Mouse (Mus musculus) gastrocnemius, postnatal 36 days (tissue): ENCODE measurements at regions not wholly inside any gene's neighbourhood (a gene's known extent, or its start where the extent isn't known, plus 50 kb on each side); places are given as distances from the start of the nearest gene placed in this dataset.

Source experiments
- DNase-seq, 2 experiments: peaks; one replicate each; pipeline ENCODE4 v3.0.0; 2022
- intact Hi-C: fragments of 180-260 bp; cut with DNase I; formaldehyde crosslinking; loops from one replicate; pipeline ENCODE4 v1.15.1; 2025

DNA sequence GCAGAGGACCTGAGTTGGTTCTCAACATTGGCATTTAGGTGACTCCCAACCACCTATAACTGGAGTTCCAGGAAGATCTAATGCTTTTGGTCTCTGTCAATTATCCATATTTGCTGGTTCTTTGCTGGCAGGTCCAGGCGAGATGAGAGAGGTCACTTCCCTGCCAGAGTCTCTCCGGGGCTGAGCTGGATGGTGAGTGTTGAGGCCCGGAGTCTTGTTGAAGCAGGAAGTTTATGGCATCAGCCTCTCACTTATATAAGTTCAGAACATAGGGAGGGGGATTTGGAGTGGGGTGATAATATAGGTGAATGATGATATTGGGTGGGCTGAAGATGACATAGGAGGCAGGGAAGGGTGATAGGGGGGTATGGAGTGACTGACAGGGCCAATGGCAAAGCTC is 246.3 kb upstream of the Il12b start:
- DNase-seq, result no peak
- intact Hi-C loops, result no loop called here

DNA sequence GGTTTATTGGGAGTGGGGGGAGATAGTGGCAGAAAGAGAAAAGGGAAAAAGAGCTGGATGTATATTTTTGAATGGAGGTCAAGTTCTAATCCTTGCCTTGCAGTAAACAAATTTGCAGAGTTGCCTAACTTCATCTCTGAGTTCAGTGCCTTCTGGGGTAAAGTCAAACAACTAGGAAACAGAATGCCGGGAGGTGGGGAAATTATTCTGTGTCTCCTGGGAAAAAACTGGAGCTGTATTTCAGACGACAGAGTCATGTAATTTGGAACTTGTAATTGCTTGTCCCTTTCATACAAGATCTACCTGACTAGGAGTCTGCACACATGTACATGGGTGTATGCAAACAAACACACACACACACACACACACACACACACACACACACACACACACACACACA is 244.3 kb upstream of the Il12b start:
- no peak for DNase-seq
- intact Hi-C loops, result no loop called here

DNA sequence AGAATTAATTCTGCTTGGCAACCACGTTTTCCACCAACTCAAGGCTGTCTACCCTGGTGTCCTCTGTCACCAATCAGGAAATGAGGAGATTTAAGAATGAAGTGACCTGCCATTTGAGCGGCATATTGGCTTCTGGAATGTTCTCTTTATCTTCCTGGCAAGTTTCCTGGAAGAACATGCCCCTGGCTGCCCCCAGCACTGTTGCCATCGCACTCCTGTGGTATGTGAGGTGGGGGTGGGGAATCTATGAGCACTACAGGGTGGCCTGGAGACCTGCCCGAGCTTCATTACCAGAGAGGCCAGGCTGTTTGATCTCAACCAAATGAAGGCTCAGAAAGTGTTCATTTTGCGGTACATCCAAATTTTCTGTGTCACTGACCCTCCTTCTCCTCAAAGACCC is 243.8 kb upstream of the Il12b start:
- intact Hi-C loops, result no loop called here
- DNase-seq, result no peak

DNA sequence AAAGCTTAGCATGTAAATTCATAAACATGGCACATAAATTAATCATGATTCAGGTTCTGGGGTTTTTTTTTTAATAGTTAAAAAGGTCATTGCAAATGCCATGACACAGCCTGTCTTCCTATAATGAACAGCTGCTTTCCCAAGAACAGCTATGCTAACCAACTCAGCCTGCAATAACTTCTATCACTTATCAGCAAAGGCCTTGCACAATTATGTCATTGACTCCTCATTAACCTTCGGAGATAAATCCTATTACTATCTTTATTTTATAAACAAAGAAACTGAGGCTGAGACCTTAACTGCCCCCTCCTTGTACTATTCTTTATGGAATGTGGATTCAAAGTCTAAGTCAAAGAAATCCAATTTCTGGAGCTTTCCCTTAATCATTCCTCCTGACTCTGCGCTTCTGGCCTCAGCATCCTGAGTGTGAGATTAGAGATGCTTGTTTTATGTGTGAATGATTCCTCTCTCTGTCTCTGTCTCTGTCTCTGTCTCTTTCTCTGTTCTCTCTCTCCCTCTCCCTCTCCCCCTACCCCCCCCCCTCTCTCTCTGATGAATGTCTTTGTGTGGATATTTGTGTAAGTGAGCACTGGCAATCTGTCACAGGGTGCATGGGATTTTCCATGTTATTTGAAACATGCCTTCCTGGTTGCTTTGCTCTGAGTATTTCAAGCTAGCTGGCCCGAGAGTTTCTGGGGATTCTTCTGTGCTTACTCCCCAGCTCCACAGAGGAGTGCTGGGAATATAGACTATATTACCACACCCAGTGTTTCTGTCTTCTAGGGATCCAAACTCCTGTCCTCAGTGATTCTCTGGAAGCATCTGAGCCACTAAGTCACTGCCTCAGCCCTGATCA is 243.1 kb upstream of the Il12b start:
- intact Hi-C loops, result no loop called here
- no peak for DNase-seq

DNA sequence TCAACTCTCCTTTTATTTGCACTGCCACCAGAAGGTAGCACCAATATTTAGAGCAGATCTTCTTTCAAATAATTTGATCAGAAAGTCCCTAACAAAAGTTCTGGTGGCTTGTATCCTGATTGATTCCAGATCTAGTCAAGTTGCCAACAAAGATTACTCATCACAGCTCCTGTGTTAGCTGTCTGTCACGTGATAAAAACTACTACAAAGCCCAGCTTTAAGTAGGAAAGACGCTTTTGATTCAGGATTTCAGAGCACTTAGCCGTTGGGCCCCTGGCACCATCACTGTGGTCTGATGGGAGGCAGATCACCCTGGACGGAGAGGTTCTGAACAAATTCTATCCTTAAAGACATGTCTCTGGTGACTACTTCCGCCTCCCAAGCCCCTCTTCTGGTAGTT is 241.6 kb upstream of the Il12b start:
- DNase-seq, result no peak
- intact Hi-C loops, result no loop called here

DNA sequence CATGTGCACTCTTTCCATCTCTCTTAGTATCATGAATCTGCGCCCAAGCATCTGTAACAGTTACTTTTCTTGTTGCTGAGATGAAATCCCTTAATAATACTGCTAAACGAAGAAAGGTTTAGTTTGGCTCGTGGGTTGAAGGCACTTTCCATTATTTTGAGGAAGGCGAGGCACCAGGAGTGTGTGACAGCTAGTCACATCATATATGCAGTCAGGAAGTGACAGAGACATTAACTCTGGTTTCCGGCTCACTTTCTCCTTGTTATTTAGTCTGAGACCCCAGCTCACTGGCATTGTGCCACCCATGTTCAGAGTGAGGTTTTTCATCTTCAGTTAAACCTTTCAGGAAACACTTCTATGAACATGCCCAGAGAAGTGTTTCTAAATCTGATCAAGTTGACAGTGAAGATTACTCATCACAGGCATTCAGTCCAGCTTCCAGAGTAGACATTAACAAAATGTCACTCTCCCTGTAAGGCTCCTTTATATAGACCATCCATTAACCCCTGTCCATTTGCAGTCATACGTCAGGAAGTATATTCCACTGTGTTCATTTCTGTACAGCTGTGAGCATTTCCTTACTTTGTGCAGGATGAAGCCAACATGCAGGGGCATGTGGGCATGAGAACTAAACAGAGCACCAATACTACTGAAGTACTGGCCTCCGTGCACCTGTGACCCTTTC is 238.0 kb upstream of the Il12b start:
- intact Hi-C loops, result no loop called here
- DNase-seq, result no peak

DNA sequence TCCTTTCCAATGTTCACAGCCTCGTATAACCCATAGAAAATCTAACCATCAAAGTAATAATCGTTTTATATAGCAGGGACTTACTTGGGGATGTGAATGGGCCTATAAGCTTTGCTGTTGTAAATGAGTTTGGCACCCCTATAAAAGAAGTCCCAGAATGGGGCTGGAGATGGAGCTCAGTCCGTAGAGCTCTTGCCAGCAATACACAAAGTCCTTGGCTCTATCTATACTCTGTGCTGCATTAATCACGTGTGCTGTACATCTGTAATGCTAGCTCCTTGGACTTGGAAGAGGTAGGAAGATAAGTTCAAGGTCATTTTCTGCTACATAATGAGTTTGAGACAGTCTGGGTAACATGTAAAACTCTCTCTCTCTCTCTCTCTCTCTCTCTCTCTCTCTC is 236.8 kb upstream of the Il12b start:
- intact Hi-C loops, result no loop called here
- no peak for DNase-seq

DNA sequence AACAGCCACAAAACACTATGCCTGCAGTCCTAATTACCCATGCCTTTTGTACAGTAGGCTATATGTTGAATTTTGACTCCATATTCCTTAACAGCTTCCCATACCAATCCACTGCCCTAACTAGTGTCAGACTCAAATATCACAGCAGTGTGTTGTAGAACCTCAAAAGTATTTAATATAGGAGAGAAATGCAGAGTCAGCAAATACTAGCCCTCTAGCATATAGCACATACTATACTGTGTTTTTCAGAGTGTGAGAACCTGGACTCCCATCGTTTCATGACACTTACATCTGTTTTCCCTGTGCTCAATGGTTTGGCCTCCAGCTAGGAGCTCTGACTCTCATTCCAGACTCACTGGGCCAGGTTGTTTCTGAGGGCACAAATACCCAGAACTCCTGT is 236.1 kb upstream of the Il12b start:
- DNase-seq, result no peak
- intact Hi-C loops, result no loop called here

DNA sequence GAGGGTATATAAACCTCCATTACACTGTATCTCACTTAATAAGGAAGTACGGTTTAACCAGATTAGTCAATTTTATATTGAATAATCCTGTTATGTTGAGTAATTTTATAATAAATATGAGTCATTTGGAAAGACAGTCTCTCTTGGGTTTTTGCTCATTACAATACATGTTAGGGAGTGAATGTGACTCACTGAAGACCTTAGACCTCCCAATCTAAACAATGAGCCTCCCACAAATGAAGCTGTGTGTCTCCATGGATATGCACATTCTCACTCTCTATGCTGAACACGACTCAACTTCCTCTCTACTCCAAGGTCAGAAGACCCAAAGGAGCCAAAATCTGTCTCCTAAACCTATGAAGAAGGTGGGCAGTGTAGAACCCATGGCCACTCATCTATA is 235.7 kb upstream of the Il12b start:
- DNase-seq, result no peak
- intact Hi-C loops, result no loop called here

DNA sequence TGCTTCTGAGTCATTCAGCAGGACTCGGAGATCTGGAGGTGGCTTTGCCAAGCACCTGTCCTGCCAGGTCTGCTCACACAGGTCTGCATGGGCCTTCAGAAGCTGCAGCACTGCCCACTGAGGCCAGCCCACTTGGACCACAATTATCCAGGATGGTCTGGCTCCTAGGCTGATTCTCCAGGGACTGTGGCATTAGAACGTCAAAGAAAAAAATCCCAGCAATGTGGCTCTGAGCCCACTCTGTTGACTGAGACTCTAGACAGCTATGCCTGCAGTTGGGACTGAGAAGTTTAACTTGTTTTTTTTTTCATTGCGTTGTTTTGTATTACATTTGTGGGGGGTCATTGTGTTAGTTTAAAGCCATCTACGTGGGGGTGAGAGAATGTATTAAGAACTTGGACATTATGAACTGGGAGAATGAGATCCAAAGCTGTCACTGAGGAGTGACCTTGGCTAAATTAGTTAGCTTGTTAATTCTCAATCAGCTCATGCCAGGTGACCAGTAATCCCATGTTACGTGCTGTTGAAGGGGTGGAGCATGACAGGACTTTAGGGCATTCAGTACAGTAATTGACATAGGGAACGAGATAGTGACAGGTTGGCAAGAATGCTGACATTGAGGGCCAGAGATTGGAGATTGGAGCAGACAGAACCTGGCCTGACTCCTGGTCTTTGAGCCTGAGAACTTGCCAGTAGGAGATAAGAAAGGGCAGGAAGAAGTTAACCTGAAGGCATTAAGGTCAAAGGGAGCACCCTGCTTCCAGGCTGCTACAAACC is 232.0 kb upstream of the Il12b start:
- DNase-seq, result no peak
- intact Hi-C loops, result no loop called here

DNA sequence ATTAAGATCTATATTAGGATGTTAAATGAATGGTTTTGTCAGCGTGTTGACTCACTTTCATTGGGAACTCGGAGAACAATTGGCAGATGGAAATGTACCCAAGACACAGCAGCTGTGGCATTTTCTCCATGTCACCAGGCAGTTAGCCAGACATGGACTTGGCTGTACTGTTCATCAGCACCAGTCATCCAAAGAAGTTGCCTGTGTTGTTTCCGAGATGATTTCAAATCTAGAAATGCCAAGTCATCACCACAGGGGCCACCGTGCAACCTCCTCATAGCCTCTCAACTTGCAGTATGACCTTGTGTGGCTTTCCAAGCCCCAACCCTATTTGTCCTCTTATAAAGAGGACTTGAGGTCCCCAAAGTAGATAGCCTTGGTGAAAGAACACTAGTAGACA is 227.4 kb upstream of the Il12b start:
- intact Hi-C loops, result no loop called here
- DNase-seq, result no peak

DNA sequence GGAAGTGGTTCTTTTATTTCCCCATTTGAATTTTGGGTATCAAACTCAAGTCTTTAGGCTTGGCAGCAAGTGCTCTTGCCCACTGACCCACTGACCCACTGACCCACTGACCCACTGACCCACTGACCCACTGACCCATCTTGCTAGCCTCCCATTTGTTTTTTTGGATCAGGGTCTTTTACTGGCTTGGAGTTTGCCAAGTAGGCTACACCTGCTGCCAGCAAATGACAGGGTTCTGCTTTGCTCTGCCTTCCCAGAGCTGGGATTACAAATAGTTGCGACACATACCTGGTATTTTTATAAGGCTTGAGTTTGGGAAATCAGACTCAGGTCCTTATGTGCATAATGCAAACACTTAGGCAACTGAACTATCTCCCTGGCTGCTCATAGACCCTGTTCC is 226.7 kb upstream of the Il12b start:
- DNase-seq, result no peak
- intact Hi-C loops, result no loop called here

DNA sequence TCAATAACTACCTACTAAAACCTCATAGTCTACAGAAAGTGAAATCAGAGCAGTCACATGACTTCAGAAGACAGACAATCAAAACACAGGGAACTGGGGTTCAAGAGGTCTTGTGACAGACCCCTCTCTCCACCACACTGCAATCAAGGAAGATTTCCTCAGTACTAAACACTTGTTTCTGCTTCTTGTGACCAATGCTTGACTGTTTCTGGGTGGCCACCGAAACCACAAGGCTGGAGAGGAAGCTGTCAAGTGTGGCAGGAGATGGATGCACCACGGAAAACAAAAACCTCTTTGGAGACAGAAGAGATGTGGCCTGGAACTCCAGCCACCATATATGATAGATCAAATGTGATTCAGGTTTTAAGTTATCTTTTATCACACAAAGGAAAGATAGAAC is 225.3 kb upstream of the Il12b start:
- intact Hi-C loops, result no loop called here

DNA sequence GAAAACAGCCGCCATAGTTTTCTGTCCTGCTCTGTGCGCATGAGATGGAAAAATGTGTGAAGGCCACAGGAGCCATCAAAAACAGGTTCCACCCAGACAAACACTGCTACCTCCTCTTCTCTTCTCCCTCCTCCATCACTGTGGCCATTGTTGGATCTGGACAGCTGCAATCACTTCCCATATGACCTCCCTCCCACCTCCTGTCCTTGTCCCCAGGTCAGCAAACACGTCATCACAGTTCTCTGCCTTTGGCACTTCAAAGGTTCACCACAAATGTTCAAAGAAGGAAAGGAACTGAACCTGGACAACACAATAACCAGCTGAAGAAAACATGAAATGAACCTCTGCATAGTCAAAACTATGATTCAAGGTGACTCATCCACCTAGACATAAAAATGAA is 220.2 kb upstream of the Il12b start:
- intact Hi-C loops, result no loop called here
- DNase-seq, result no peak

More for the DNA sequence above, 225.3 kb upstream of the Il12b start:
- no peak for DNase-seq

DNA sequence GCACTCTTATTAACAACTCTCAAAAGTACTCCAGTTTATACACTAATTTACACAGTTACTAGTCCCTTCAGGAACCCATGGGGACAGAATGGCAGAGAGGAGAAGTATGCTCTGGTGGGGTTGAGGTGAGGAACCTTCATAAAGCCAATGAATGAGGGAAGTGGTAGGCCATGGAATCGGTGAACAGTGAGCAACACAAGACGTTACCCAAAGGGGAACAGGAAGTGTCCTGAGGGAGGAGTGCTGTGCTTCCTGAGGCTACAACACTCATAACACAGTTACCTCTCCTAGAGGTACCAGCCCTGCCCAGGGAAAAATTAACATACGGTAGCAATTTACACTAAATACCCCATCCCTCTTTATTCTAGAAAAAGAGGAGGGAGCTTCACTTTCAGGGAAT is 216.0 kb upstream of the Il12b start:
- intact Hi-C loops, result no loop called here
- no peak for DNase-seq

DNA sequence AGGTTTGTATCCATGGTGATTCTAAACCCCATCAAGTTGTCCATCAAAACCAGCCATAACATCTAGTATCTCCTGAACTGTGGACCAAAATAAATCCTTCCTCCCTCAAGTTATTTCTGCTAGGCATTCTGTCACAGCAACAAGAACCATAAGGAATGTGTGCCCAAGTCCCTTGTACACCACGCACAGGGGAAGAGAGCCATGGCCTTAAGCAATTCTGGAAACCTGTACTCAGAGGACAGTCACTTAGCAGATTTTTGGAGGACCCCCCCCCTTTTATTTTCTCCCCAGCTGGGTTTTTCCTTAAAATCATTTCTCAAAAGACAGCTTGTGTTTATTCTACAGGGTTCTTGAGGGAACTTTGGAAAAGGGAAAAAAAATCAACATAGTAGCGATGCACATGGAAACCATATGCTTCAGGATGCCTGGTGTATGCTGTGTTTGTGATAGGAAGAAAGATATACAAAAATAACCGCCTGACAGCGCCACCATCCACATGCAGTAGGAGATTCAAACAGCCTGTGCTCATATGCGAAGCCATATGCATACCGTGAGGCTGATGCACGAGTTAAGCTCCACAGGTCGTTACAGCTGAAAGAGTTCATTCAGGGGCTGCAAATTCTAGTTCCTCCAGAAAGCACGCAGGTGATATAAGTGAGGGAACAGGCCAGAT is 214.5 kb upstream of the Il12b start:
- DNase-seq, result no peak
- intact Hi-C loops, result no loop called here

DNA sequence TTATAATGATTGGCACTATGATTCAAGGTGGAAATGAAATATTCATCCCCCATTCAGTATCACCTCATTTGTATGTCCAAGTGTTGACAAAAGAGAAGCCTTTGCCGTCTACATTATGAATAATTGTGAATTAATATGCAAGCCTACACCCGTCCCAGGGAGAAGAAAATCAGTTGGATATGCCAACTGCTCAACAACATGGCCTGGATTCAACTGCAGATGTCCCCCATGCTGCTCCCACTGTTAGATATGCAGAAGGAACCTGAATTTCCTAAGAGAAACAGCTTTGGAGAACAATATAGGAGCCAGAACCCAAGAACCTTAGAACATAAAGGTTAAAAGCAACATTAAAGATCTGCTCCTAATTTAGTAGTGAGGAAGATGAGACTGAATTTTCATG is 211.7 kb upstream of the Il12b start:
- intact Hi-C loops, result no loop called here
- DNase-seq, result no peak

DNA sequence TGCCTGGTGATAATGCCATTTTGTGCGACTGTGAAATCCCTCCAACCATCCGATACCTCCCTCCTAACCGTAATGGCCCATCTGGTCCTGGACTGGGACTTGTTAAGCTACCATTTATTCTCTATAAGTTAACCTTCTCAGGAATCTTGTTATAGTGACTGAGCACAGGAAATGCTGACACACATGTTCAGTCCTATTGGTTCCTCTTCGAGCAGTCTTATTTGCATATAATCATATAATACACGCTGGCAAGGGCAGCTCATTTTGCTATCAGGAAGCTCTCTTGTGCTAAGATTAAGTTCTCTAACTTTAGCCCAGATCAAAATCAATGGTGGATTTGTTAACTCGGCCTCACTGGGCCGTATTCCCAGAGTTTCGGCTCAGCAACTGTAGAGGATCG is 206.1 kb upstream of the Il12b start:
- intact Hi-C loops, result no loop called here
- no peak for DNase-seq

DNA sequence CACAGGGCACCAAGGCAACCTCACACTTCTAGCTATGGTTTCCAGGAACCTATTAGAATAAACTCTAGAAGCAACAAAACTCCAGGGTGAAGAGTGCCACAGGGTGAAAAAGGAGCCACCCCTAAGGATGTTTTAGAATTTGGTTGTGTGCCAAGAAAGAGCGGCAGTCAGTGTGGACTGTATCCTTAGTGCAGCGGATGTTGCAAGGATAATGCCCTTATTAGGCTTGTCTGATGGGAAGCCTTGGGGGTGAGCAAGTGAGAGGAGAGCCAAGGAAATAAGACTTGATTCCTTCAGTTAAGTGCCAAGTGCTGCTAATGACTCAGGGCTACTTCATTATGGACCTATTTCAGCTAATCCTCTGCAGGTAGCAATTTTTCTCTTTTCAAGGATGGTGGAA is 197.1 kb upstream of the Il12b start:
- no peak for DNase-seq
- intact Hi-C loops, result no loop called here

DNA sequence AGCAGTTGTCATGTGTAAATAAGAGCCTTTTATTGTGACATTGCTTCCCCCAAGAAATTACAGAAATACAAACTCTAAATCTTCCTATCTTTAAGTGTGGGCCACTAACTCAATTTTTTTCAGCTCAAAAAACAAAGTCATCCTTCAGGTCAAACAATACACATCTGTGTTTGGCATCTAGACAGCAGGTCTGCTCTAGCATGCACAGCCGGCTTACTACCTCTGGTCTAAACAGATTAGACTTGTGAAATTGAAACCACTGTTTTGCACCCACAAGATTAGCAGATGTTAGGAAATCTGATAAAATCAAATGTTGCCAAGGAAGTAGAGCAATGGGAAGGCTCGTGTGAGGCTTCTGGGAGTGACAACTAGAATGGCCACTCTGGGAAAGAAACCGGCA is 195.5 kb upstream of the Il12b start:
- intact Hi-C loops, result no loop called here
- no peak for DNase-seq

DNA sequence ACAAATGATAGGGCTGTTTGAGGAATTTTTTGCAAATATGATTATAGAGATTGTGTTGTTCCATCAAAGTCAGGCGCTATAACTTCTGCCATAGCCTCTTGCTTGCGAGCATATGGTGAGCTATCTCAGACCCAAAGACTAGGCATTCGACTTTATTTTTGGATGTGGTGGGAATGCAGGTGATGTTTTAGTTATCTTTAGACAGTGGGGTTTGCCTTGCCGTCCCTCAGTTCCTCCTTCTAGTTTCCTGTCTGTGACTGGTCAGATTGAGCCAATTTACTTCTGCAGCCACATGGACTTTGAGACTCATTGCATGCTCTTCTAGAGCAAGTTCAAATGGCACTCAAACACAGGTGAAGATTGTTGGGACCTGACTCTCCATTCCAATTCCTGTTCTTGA is 193.0 kb upstream of the Il12b start:
- intact Hi-C loops, result no loop called here
- DNase-seq, result no peak
